Mouse (Mus musculus) T-helper 17 cell (primary cell): ENCODE results near the gene Sept12.

Experiments used
- in situ Hi-C, 2 experiments: fragments of 300-600 bp; cut with MboI, MseI; formaldehyde crosslinking; loops; 1 replicate in 1 of 2; 2 replicates in 1 of 2; pipeline ENCODE4 v1.15.1; 2025; ENCODE audit warnings: high pct_unique_total_duplicates in 2 of 2

Gene Sept12

GRCm38 (mm10) chr16:4940311-4940850 is 57.3 kb downstream of the Sept12 start:
- in situ Hi-C loops = no loop called here

- in situ Hi-C loops = no loop called here
Observed at GRCm38 (mm10) chr16:4939412-4939811, 58.2 kb downstream of the Sept12 start.

- in situ Hi-C loops = no loop called here
Observed at GRCm38 (mm10) chr16:4938989-4939388, 58.7 kb downstream of the Sept12 start.

- in situ Hi-C loops = no loop called here
Observed at GRCm38 (mm10) chr16:4938461-4938860, 59.2 kb downstream of the Sept12 start, which contains the start of gene Nudt16l1. Nudt16l1 (plus strand) TSS chr16:4938761.

GRCm38 (mm10) chr16:4937351-4938190 is 60.1 kb downstream of the Sept12 start:
- in situ Hi-C loops = no loop called here
